Mouse (Mus musculus) ES-Bruce4 (cell line): ENCODE measurements at regions not wholly inside any gene's neighbourhood (a gene's known extent, or its start where the extent isn't known, plus 50 kb on each side); places are given as distances from the start of the nearest gene placed in this dataset.
A peak's percentile ranks its signal among the peaks of the same experiment; 100 is the strongest.
"Not testable (repeated sequence)": the region's sequence is repeated elsewhere in the genome, so short reads cannot be mapped to it uniquely, and the experiment has no call there.

Experiments
- H3K27ac ChIP-seq: 2 replicates; pipeline ENCODE4 v1.5.1; 2012; ENCODE audit warnings: low read length, inconsistent platforms; ENCODE audit not compliant: insufficient read depth
- H3K27me3 ChIP-seq: 2 replicates; pipeline ENCODE4 v1.6.1; 2012; ENCODE audit warnings: mild to moderate bottlenecking, low read length, inconsistent platforms; ENCODE audit not compliant: control insufficient read depth, poor library complexity, insufficient read depth, severe bottlenecking
- H3K36me3 ChIP-seq: 2 replicates; pipeline ENCODE4 v1.6.1; 2012; ENCODE audit warnings: inconsistent platforms, mild to moderate bottlenecking, low read length, moderate library complexity; ENCODE audit not compliant: control insufficient read depth, poor library complexity, insufficient read depth, severe bottlenecking
- H3K4me1 ChIP-seq: one replicate; pipeline ENCODE4 v1.8.1; 2011; ENCODE audit warnings: low read length; ENCODE audit not compliant: control insufficient read depth, insufficient read depth
- H3K4me3 ChIP-seq: 2 replicates; pipeline ENCODE4 v1.5.1; 2011; ENCODE audit warnings: low read depth, mild to moderate bottlenecking, low read length
- H3K9ac ChIP-seq: 2 replicates; pipeline ENCODE4 v1.6.1; 2012; ENCODE audit warnings: low read depth, mild to moderate bottlenecking, inconsistent platforms; ENCODE audit not compliant: poor library complexity, severe bottlenecking
- H3K9me3 ChIP-seq: replicated peaks from 2 replicates; pipeline ENCODE4 v1.6.1; 2012; ENCODE audit warnings: mild to moderate bottlenecking, low read length, inconsistent platforms; ENCODE audit not compliant: control insufficient read depth, poor library complexity, insufficient read depth, severe bottlenecking
- CTCF ChIP-seq: IDR thresholded peaks from one replicate; pipeline ENCODE4 v1.8.1; 2011; ENCODE audit warnings: low read depth, low read length
- EP300 ChIP-seq: IDR thresholded peaks from 2 replicates; pipeline ENCODE4 v1.6.1; 2011; ENCODE audit warnings: low read depth, low read length; ENCODE audit not compliant: insufficient read depth
- POLR2A ChIP-seq: IDR thresholded peaks from one replicate; pipeline ENCODE4 v1.8.1; 2011; ENCODE audit warnings: low read length; ENCODE audit not compliant: insufficient read depth

DNA sequence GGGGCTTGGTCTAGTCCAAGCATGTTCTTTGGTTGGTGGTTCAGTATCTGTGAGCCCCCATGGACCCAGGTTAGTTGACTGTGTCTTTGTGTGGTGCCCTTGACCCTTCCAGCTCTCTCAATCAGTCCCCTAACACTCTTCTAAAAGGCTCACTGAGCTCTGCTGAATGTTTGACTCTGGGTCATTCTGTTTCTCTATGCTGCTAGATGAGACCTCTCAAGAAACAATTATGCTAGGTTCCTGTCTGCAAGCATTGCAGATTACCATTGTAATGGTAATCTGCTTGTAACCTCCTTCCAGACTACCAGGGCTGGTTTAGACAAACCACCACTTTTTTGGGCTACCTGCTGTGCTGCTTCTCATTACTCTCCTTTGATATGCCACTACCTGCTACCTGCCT, 2863.9 kb downstream of the Gm37988 start:
- peak overlapping the region; percentile 99 for H3K27ac ChIP-seq
- H3K4me3 ChIP-seq: no peak overlapping the region
- TF ChIP-seq CTCF (no peak), EP300 (peak; percentile 62; the same call in 1 of the 2 replicates)
- peaks cover 2% of the 10 kb centered on the region for H3K4me1 ChIP-seq
- H3K9ac ChIP-seq: no peak overlapping the region
- H3K9me3 ChIP-seq: peaks cover 19% of the 10 kb centered on the region
- no peaks in the 10 kb centered on the region; the same call in 1 of the 2 replicates for H3K36me3 ChIP-seq
- H3K27me3 ChIP-seq: no peaks in the 10 kb centered on the region

DNA sequence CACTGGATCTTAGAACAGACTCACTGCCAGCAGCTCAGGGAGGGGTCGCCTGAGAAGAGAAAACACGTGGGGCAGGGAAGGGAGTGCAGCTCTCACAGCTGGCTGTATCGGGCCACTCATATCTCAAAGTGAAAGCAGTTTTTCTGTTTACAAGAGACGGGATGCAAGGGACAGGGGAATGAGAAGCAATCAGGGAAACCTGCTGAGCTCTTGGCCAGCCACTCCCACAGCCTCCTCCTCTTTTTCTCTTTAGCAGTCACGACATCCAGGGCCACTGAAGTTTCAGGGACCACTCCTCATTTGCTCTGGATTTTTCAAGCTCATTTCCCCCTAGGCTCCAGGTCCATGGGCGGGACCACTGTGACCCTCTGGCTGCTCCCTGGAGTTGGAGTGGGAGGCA, 2901.5 kb downstream of the Gm37988 start:
- not testable (repeated sequence) for H3K36me3 ChIP-seq, H3K9ac ChIP-seq, H3K4me3 ChIP-seq, H3K4me1 ChIP-seq, H3K27me3 ChIP-seq, H3K27ac ChIP-seq
- H3K9me3 ChIP-seq: peaks cover 19% of the 10 kb centered on the region

DNA sequence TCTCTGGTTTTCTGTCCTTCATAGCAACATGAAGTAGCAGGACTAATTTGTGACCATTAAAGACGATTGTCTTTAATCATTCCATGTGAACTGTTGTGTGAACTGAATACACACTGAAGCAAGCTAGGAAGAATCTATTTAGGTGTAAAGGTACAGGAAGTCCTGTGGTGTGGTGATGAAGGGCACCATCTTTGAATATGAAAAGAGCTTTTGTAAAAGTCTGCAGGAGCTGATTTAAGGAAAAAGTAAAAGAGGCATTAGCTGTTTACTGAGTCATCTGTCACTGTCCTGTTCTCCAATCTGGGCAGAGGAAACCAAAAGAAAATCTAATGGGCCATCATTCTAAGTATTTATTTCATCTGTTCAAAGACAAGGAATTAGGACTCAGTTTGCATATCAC, 2925.0 kb downstream of the Gm37988 start:
- H3K4me3 ChIP-seq: no peak overlapping the region
- no peak overlapping the region for H3K9ac ChIP-seq
- peaks cover 2% of the 10 kb centered on the region for H3K4me1 ChIP-seq
- no peaks in the 10 kb centered on the region for H3K9me3 ChIP-seq
- H3K27me3 ChIP-seq: no peaks in the 10 kb centered on the region; the same call in 1 of the 2 replicates
- H3K36me3 ChIP-seq: no peaks in the 10 kb centered on the region
- TF ChIP-seq POLR2A (no peak), EP300 (no peak), CTCF (no peak)
- H3K27ac ChIP-seq: no peak overlapping the region

DNA sequence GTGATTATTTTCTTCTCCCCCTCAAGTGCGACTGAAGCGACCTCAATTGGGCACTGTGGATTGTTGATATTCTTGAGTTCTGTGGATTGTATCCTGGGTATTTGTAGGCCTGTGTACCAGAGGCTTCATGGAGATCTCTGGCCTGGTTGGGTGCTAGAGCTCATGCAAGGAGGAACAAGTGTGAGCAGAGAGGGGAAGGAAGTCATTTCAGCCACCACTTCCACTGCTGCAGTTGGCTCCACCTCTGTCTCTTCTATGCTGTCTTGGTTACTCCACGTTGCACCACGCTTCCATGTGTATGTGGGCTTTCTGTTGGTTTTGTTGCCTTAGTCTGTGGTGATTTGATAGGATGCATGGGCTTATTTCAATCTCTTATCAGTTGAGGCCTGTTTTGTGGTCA, 2929.6 kb downstream of the Gm37988 start:
- H3K4me1 ChIP-seq: peaks cover 2% of the 10 kb centered on the region

DNA sequence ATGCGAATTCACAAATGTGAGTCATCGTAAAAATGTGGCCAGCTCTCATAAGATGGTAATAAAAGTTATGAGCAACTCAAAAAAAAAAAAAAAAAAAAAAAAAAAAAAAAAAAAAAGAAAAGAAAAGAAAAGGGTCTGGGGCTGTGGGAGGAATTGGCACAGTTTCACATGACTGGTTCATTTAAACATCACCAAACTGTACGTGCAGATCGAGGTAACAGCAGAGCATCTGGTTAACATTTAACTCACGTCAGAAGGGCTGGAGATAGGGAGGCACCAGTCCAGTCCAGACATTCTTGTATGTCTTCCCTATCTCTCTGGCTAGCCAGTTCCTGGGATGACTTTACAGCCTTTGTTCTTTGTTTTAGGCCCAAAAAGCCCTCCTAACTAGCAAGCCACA, 2938.2 kb downstream of the Gm37988 start:
- Histone ChIP-seq H3K27me3 (no peaks in the 10 kb centered on the region), H3K9ac (no peak overlapping the region), H3K27ac (no peak overlapping the region), H3K9me3 (no peaks in the 10 kb centered on the region; the same call in 1 of the 2 replicates), H3K4me3 (no peak overlapping the region), H3K4me1 (no peaks in the 10 kb centered on the region), H3K36me3 (no peaks in the 10 kb centered on the region)
- no peak for TF ChIP-seq POLR2A
- no peak for TF ChIP-seq EP300

More for the DNA sequence above, 2929.6 kb downstream of the Gm37988 start:
- no peak for TF ChIP-seq EP300
- TF ChIP-seq POLR2A: no peak
- TF ChIP-seq CTCF: no peak
- H3K4me3 ChIP-seq: no peak overlapping the region
- peaks cover 7% of the 10 kb centered on the region; the same call in 1 of the 2 replicates for H3K9me3 ChIP-seq
- no peaks in the 10 kb centered on the region for H3K36me3 ChIP-seq
- H3K27ac ChIP-seq: no peak overlapping the region
- no peaks in the 10 kb centered on the region for H3K27me3 ChIP-seq
- no peak overlapping the region for H3K9ac ChIP-seq

DNA sequence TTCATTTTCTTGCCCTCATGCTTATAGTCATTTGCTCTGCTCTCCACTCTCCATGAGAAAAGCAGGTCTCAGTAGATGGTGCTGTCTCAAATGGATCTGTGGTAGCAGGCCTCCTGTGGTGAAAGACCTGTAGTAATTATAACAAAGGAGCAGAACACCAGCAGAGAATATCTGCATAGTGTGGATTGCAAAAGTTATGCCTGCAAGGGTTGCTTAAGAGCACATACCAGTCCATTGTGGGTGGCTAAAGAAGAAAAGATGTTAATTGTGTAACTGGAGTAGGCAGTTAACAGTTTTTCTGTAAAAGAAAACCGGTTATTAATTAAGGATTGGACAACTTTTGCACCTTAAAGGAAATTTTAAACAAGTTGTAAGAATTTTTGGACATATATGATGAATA, 2969.0 kb downstream of the Gm37988 start:
- Histone ChIP-seq H3K27ac (no peak overlapping the region), H3K4me1 (no peaks in the 10 kb centered on the region), H3K9ac (no peak overlapping the region), H3K9me3 (no peaks in the 10 kb centered on the region), H3K36me3 (no peaks in the 10 kb centered on the region), H3K27me3 (no peaks in the 10 kb centered on the region), H3K4me3 (no peak overlapping the region)
- no peak for TF ChIP-seq CTCF
